Mouse (Mus musculus) ES-Bruce4 (cell line): ENCODE measurements at regions not wholly inside any gene's neighbourhood (a gene's known extent, or its start where the extent isn't known, plus 50 kb on each side); places are given as distances from the start of the nearest gene placed in this dataset.

Source experiments
- CTCF ChIP-seq: IDR thresholded peaks from one replicate; pipeline ENCODE4 v1.8.1; 2011; ENCODE audit warnings: low read depth, low read length
- EP300 ChIP-seq: IDR thresholded peaks from 2 replicates; pipeline ENCODE4 v1.6.1; 2011; ENCODE audit warnings: low read depth, low read length; ENCODE audit not compliant: insufficient read depth

DNA sequence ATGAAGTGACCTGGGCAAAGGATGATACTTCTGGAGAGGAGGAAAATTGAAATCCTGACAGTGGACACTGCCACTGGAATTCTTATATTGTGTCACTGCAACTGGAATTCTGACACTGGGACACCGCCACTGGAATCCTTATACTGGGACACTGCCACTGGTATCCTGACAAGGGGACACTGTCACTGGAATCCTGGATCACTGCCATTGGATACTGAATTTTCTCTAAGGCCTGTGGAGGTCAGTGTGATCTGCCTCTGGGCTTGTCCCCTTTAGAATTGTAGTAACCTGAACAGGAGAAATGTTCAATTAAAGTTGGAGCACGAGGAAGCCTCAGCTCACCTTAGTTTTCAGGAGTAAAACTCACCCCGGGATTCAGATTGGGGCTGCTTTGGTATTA lies 205.0 kb downstream of the Gm5447 start:
- TF ChIP-seq EP300 (no peak), CTCF (no peak)
